Mouse (Mus musculus): ENCODE data around the gene Cog4.

Cog4 gene

GRCm38 (mm10) chr8:110846405-110847170 is at the start of gene Cog4, which contains the start of gene Sf3b3:
TSS of gene Cog4 (plus strand) at chr8:110846600.
TSS of gene Sf3b3 (minus strand) at chr8:110846787.
- DNase-seq (ENCODE audit: low read depth, low spot score) = peak; percentile 77

GRCm38 (mm10) chr8:110797086-110797485 is 49.3 kb upstream of the Cog4 start:
- no peak for DNase-seq (ENCODE audit: low read depth, low spot score)

GRCm38 (mm10) chr8:110802988-110803387 is 43.4 kb upstream of the Cog4 start:
- DNase-seq (ENCODE audit: low read depth, low spot score) = no peak

- no peak for DNase-seq (ENCODE audit: low read depth, low spot score)
Observed at GRCm38 (mm10) chr8:110803856-110804255, 42.5 kb upstream of the Cog4 start.

GRCm38 (mm10) chr8:110804825-110805514 is 41.4 kb upstream of the Cog4 start:
- no peak for DNase-seq (ENCODE audit: low read depth, low spot score)

- no peak for DNase-seq (ENCODE audit: low read depth, low spot score)
Observed at GRCm38 (mm10) chr8:110805669-110806068, 40.7 kb upstream of the Cog4 start, which contains the start of gene Il34. TSS of gene Il34 (minus strand) at chr8:110805924.

- DNase-seq (ENCODE audit: low read depth, low spot score) = no peak
Observed at GRCm38 (mm10) chr8:110806146-110806545, 40.3 kb upstream of the Cog4 start.

GRCm38 (mm10) chr8:110808495-110809472 is 37.6 kb upstream of the Cog4 start:
- peak; percentile 14 for DNase-seq (ENCODE audit: low read depth, low spot score)

GRCm38 (mm10) chr8:110809831-110810230 is 36.6 kb upstream of the Cog4 start:
- DNase-seq (ENCODE audit: low read depth, low spot score) = no peak

GRCm38 (mm10) chr8:110810481-110811065 is 35.8 kb upstream of the Cog4 start:
- no peak for DNase-seq (ENCODE audit: low read depth, low spot score)

GRCm38 (mm10) chr8:110811116-110811515 is 35.3 kb upstream of the Cog4 start:
- DNase-seq (ENCODE audit: low read depth, low spot score) = no peak

GRCm38 (mm10) chr8:110811793-110812192 is 34.6 kb upstream of the Cog4 start:
- no peak for DNase-seq (ENCODE audit: low read depth, low spot score)

GRCm38 (mm10) chr8:110812349-110813080 is 33.9 kb upstream of the Cog4 start:
- DNase-seq (ENCODE audit: low read depth, low spot score) = no peak

GRCm38 (mm10) chr8:110813081-110813812 is 33.2 kb upstream of the Cog4 start:
- no peak for DNase-seq (ENCODE audit: low read depth, low spot score)

- DNase-seq (ENCODE audit: low read depth, low spot score) = no peak
Observed at GRCm38 (mm10) chr8:110815308-110815707, 31.1 kb upstream of the Cog4 start.

- no peak for DNase-seq (ENCODE audit: low read depth, low spot score)
Observed at GRCm38 (mm10) chr8:110816990-110817389, 29.4 kb upstream of the Cog4 start.

GRCm38 (mm10) chr8:110818593-110818992 is 27.8 kb upstream of the Cog4 start:
- no peak for DNase-seq (ENCODE audit: low read depth, low spot score)

GRCm38 (mm10) chr8:110820257-110820656 is 26.1 kb upstream of the Cog4 start:
- no peak for DNase-seq (ENCODE audit: low read depth, low spot score)

- DNase-seq (ENCODE audit: low read depth, low spot score) = no peak
Observed at GRCm38 (mm10) chr8:110821960-110822359, 24.4 kb upstream of the Cog4 start.

GRCm38 (mm10) chr8:110824861-110825260 is 21.5 kb upstream of the Cog4 start:
- no peak for DNase-seq (ENCODE audit: low read depth, low spot score)
